Mouse (Mus musculus) splenic B cell, adult 2 months (primary cell): ENCODE results near the gene Cadm1.

Experiments
- DNase-seq: peaks from one replicate; pipeline ENCODE4 v3.0.0-alpha.2; 2011; ENCODE audit warnings: low read depth, low spot score
- H3K27me3 ChIP-seq: 2 replicates; pipeline ENCODE4 v1.6.1; 2012; ENCODE audit warnings: mild to moderate bottlenecking, low read length, moderate library complexity, mixed read lengths; ENCODE audit not compliant: control insufficient read depth, poor library complexity, insufficient read depth, severe bottlenecking
- H3K36me3 ChIP-seq: 2 replicates; pipeline ENCODE4 v1.6.1; 2012; ENCODE audit warnings: mild to moderate bottlenecking, low read length, moderate library complexity, mixed read lengths; ENCODE audit not compliant: control insufficient read depth, poor library complexity, insufficient read depth, severe bottlenecking

Gene Cadm1

GRCm38 (mm10) chr9:47741751-47742150 is 211.8 kb downstream of the Cadm1 start:
- Histone ChIP-seq H3K36me3 (no peaks in the 10 kb centered on the region), H3K27me3 (no peaks in the 10 kb centered on the region)
- no peak for DNase-seq

- DNase-seq: no peak
- Histone ChIP-seq H3K27me3 (no peaks in the 10 kb centered on the region), H3K36me3 (no peaks in the 10 kb centered on the region)
These were observed 214.9 kb downstream of the Cadm1 start for GRCm38 (mm10) chr9:47744916-47745315.

- no peaks in the 10 kb centered on the region for H3K27me3 ChIP-seq
- H3K36me3 ChIP-seq: no peaks in the 10 kb centered on the region
- DNase-seq: no peak
These were observed 215.7 kb downstream of the Cadm1 start for GRCm38 (mm10) chr9:47745716-47746115.

- Histone ChIP-seq H3K27me3 (no peaks in the 10 kb centered on the region), H3K36me3 (no peaks in the 10 kb centered on the region)
- DNase-seq: no peak
These were observed 219.2 kb downstream of the Cadm1 start for GRCm38 (mm10) chr9:47749160-47749559.

GRCm38 (mm10) chr9:47752516-47752915 is 222.5 kb downstream of the Cadm1 start:
- DNase-seq: no peak
- no peaks in the 10 kb centered on the region for H3K36me3 ChIP-seq
- no peaks in the 10 kb centered on the region for H3K27me3 ChIP-seq

GRCm38 (mm10) chr9:47753127-47753526 is 223.2 kb downstream of the Cadm1 start:
- H3K27me3 ChIP-seq: no peaks in the 10 kb centered on the region
- DNase-seq: no peak
- no peaks in the 10 kb centered on the region for H3K36me3 ChIP-seq

- H3K27me3 ChIP-seq: no peaks in the 10 kb centered on the region
- DNase-seq: no peak
- H3K36me3 ChIP-seq: no peaks in the 10 kb centered on the region
These were observed 225.1 kb downstream of the Cadm1 start for GRCm38 (mm10) chr9:47755119-47755518.

- DNase-seq: no peak
- Histone ChIP-seq H3K27me3 (no peaks in the 10 kb centered on the region), H3K36me3 (no peaks in the 10 kb centered on the region)
These were observed 227.8 kb downstream of the Cadm1 start for GRCm38 (mm10) chr9:47757798-47758197.

GRCm38 (mm10) chr9:47758320-47758719 is 228.3 kb downstream of the Cadm1 start:
- no peaks in the 10 kb centered on the region for H3K27me3 ChIP-seq
- DNase-seq: no peak
- no peaks in the 10 kb centered on the region for H3K36me3 ChIP-seq

- Histone ChIP-seq H3K27me3 (no peaks in the 10 kb centered on the region), H3K36me3 (no peaks in the 10 kb centered on the region)
- DNase-seq: no peak
These were observed 229.8 kb downstream of the Cadm1 start for GRCm38 (mm10) chr9:47759807-47760206.

GRCm38 (mm10) chr9:47761601-47762000 is 231.6 kb downstream of the Cadm1 start:
- Histone ChIP-seq H3K36me3 (no peaks in the 10 kb centered on the region), H3K27me3 (no peaks in the 10 kb centered on the region)
- no peak for DNase-seq

GRCm38 (mm10) chr9:47762913-47763312 is 232.9 kb downstream of the Cadm1 start:
- Histone ChIP-seq H3K27me3 (no peaks in the 10 kb centered on the region), H3K36me3 (no peaks in the 10 kb centered on the region)
- DNase-seq: no peak

- H3K36me3 ChIP-seq: no peaks in the 10 kb centered on the region
- no peaks in the 10 kb centered on the region for H3K27me3 ChIP-seq
- no peak for DNase-seq
These were observed 234.9 kb downstream of the Cadm1 start for GRCm38 (mm10) chr9:47764920-47765319.

- Histone ChIP-seq H3K36me3 (no peaks in the 10 kb centered on the region), H3K27me3 (no peaks in the 10 kb centered on the region)
- DNase-seq: no peak
These were observed 235.3 kb downstream of the Cadm1 start for GRCm38 (mm10) chr9:47765323-47765722.

GRCm38 (mm10) chr9:47766342-47766741 is 236.4 kb downstream of the Cadm1 start:
- DNase-seq: no peak
- H3K36me3 ChIP-seq: no peaks in the 10 kb centered on the region
- no peaks in the 10 kb centered on the region for H3K27me3 ChIP-seq

GRCm38 (mm10) chr9:47770836-47771235 is 240.9 kb downstream of the Cadm1 start:
- no peak for DNase-seq
- Histone ChIP-seq H3K36me3 (no peaks in the 10 kb centered on the region), H3K27me3 (no peaks in the 10 kb centered on the region)
